Mouse (Mus musculus) lung, adult 2 months (tissue): ENCODE data around the gene P3h4. TPM values are rescaled to one million over a fixed set of nuclear protein-coding genes. Genes with fewer than 3 reads are reported as not detected.

Experiments used
- DNase-seq: peaks from one replicate; pipeline ENCODE4 v3.0.0; 2022
- H3K4me1 ChIP-seq: fragments of 200-500 bp; 2 replicates; pipeline ENCODE4 v1.6.1; 2011; ENCODE audit warnings: low read length; ENCODE audit not compliant: control insufficient read depth, insufficient read depth
- H3K4me3 ChIP-seq: fragments of 200-500 bp; replicated peaks from 2 replicates; pipeline ENCODE3; 2011; ENCODE audit warnings: low read depth, mild to moderate bottlenecking, control low read depth, low read length; ENCODE audit errors: extremely low read depth
- CTCF ChIP-seq: fragments of 200-500 bp; IDR thresholded peaks from 2 replicates; pipeline ENCODE4 v1.5.1; 2011; ENCODE audit warnings: mild to moderate bottlenecking, low read length, control low read depth; ENCODE audit not compliant: insufficient read depth
- POLR2A ChIP-seq: fragments of 200-500 bp; IDR thresholded peaks from 2 replicates; pipeline ENCODE4 v1.6.1; 2011; ENCODE audit warnings: low read depth, mild to moderate bottlenecking, control low read depth, low read length, borderline replicate concordance; ENCODE audit errors: extremely low read depth
- WGBS: fragments of 180-500 bp; shearing (Covaris S2); methylation state at CpG from one replicate; pipeline ENCODE4 v1.1.7; 2018; 5-methylcytosine and 5-hydroxymethylcytosine counted together
- polyA plus RNA-seq: library from polyadenylated mRNA; depleted of rRNA; stranded (reverse); fragments of >200 nt; gene quantifications from 2 replicates; pipeline ENCODE4 v1.2.3, GENCODE M21; 2012; rRNA removed

The P3h4 gene
- 40.6 and 53.9 TPM in 2 replicates for polyA plus RNA-seq

GRCm38 (mm10) chr11:100414021-100414913, at the start of gene P3h4:
Gene P3h4, minus strand, starts transcription at chr11:100414836.
- Histone ChIP-seq H3K4me3 (peak within 1 kb of the TSS; percentile 62), H3K4me1 (peaks cover 2% of the 10 kb centered on the region; the same call in 1 of the 2 replicates)
- peak; percentile 85 for DNase-seq
- TF ChIP-seq CTCF (peak; percentile 55), POLR2A (no peak; the same call in 1 of the 2 replicates)
- 3% methylated on average over 91 of the region's 93 CpGs for WGBS

- no peak for TF ChIP-seq POLR2A
- no peak for TF ChIP-seq CTCF
- no peak for DNase-seq
- 84% methylated on average over 10 of the region's 10 CpGs for WGBS
- Histone ChIP-seq H3K4me1 (peaks cover 2% of the 10 kb centered on the region), H3K4me3 (no peak overlapping the region)
Measured at GRCm38 (mm10) chr11:100462699-100463098, 48.1 kb upstream of the P3h4 start.

- TF ChIP-seq POLR2A (no peak), CTCF (no peak)
- 63% methylated on average over 5 of the region's 5 CpGs for WGBS
- no peak for DNase-seq
Measured at GRCm38 (mm10) chr11:100457711-100458110, 43.1 kb upstream of the P3h4 start.

GRCm38 (mm10) chr11:100457247-100457646, 42.6 kb upstream of the P3h4 start:
- 59% methylated on average over 4 of the region's 4 CpGs for WGBS
- DNase-seq = no peak
- TF ChIP-seq CTCF = no peak
- TF ChIP-seq POLR2A = no peak
- no peak overlapping the region for H3K4me3 ChIP-seq
- no peaks in the 10 kb centered on the region; the same call in none of the 2 replicates for H3K4me1 ChIP-seq

More at GRCm38 (mm10) chr11:100457711-100458110, 43.1 kb upstream of the P3h4 start:
- Histone ChIP-seq H3K4me1 (no peaks in the 10 kb centered on the region; the same call in none of the 2 replicates), H3K4me3 (no peak overlapping the region)

GRCm38 (mm10) chr11:100442625-100443024, 28.0 kb upstream of the P3h4 start:
- TF ChIP-seq CTCF (no peak), POLR2A (no peak)
- no peak for DNase-seq
- Histone ChIP-seq H3K4me3 (no peak overlapping the region), H3K4me1 (peaks cover 3% of the 10 kb centered on the region)
- 74% methylated on average over 6 of the region's 6 CpGs for WGBS

GRCm38 (mm10) chr11:100441797-100442196, 27.2 kb upstream of the P3h4 start, which contains the start of the genes Nt5c3b and Klhl10:
Gene Nt5c3b, minus strand, starts transcription at chr11:100441808.
Gene Klhl10, plus strand, starts transcription at chr11:100441917.
- Histone ChIP-seq H3K4me1 (peaks cover 3% of the 10 kb centered on the region), H3K4me3 (peak within 1 kb of the TSS; percentile 95)
- WGBS = 85% methylated on average over 8 of the region's 8 CpGs
- no peak for TF ChIP-seq POLR2A
- no peak for TF ChIP-seq CTCF
- DNase-seq = no peak

- Histone ChIP-seq H3K4me3 (peak overlapping the region; percentile 95), H3K4me1 (peaks cover 3% of the 10 kb centered on the region)
- peak; percentile 85 for DNase-seq
- TF ChIP-seq POLR2A (peak; percentile 90), CTCF (no peak)
- under 1% methylated on average over 52 of the region's 52 CpGs for WGBS
Measured at GRCm38 (mm10) chr11:100440691-100441522, 26.3 kb upstream of the P3h4 start.

GRCm38 (mm10) chr11:100437901-100438300, 23.3 kb upstream of the P3h4 start:
- 93% methylated on average over 1 of the region's 1 CpGs for WGBS
- Histone ChIP-seq H3K4me1 (peaks cover 3% of the 10 kb centered on the region), H3K4me3 (no peak overlapping the region)
- DNase-seq = no peak
- TF ChIP-seq POLR2A (no peak), CTCF (no peak)

GRCm38 (mm10) chr11:100435678-100436246, 21.1 kb upstream of the P3h4 start:
- Histone ChIP-seq H3K4me1 (peaks cover 3% of the 10 kb centered on the region), H3K4me3 (no peak overlapping the region)
- 87% methylated on average over 9 of the region's 9 CpGs for WGBS
- DNase-seq = no peak
- TF ChIP-seq CTCF = no peak
- TF ChIP-seq POLR2A = no peak
